Mouse (Mus musculus): Measurements from ENCODE around the gene Umps. TPM values are rescaled to one million over a fixed set of nuclear protein-coding genes. Genes with fewer than 3 reads are reported as not detected.

Gene Umps
- polyA plus RNA-seq, 1 experiment from 2014 or later: 107 TPM

- no peaks in the 10 kb centered on the region for H3K9me3 ChIP-seq (replicated peaks)
- peaks cover 71% of the 10 kb centered on the region for H3K36me3 ChIP-seq
- WGBS: 60% methylated on average over 5 of the region's 5 CpGs
- H3K4me1 ChIP-seq: peaks cover 28% of the 10 kb centered on the region
- H3K27ac ChIP-seq: no peak overlapping the region
- no peaks in the 10 kb centered on the region for H3K27me3 ChIP-seq (ENCODE audit: low read depth, poor library complexity, severe bottlenecking)
- no peak for DNase-seq (ENCODE audit: low spot score)
- no peak overlapping the region for H3K4me3 ChIP-seq
Measured at GRCm38 (mm10) chr16:33917390-33917789, 49.4 kb downstream of the Umps start.

- H3K9me3 ChIP-seq (replicated peaks): no peaks in the 10 kb centered on the region
- H3K27me3 ChIP-seq (ENCODE audit: low read depth, poor library complexity, severe bottlenecking): no peaks in the 10 kb centered on the region
- H3K27ac ChIP-seq: 0 out of 2 replicates have a peak overlapping the region, but pooled peaks have one; percentile 10
- peaks cover 21% of the 10 kb centered on the region for H3K4me1 ChIP-seq
- no peak for DNase-seq (ENCODE audit: low spot score)
- WGBS: 77% methylated on average over 12 of the region's 12 CpGs
- H3K4me3 ChIP-seq: no peak overlapping the region
- H3K36me3 ChIP-seq: peaks cover 77% of the 10 kb centered on the region
Measured at GRCm38 (mm10) chr16:33916473-33917251, 50.2 kb downstream of the Umps start.

GRCm38 (mm10) chr16:33914997-33915396 lies 51.8 kb downstream of the Umps start:
- Histone ChIP-seq H3K4me3 (no peak overlapping the region), H3K27me3 (ENCODE audit: low read depth, poor library complexity, severe bottlenecking) (no peaks in the 10 kb centered on the region), H3K36me3 (peaks cover 83% of the 10 kb centered on the region), H3K9me3 (replicated peaks) (no peaks in the 10 kb centered on the region), H3K27ac (0 out of 2 replicates have a peak overlapping the region, but pooled peaks have one; percentile 9), H3K4me1 (peaks cover 11% of the 10 kb centered on the region)
- DNase-seq (ENCODE audit: low spot score): no peak
- 90% methylated on average over 4 of the region's 4 CpGs for WGBS

- 81% methylated on average over 4 of the region's 4 CpGs for WGBS
- peaks cover 31% of the 10 kb centered on the region for H3K4me1 ChIP-seq
- no peak for DNase-seq (ENCODE audit: low spot score)
- H3K36me3 ChIP-seq: peaks cover 50% of the 10 kb centered on the region
- no peaks in the 10 kb centered on the region for H3K27me3 ChIP-seq (ENCODE audit: low read depth, poor library complexity, severe bottlenecking)
- no peaks in the 10 kb centered on the region for H3K9me3 ChIP-seq (replicated peaks)
- no peak overlapping the region for H3K27ac ChIP-seq
- H3K4me3 ChIP-seq: no peak overlapping the region
Measured at GRCm38 (mm10) chr16:33908239-33908638, 58.6 kb downstream of the Umps start.

Other genes starting within 250 kb of the Umps start
- gene Muc13, start 173.0 kb downstream of the Umps start, polyA plus RNA-seq (2016; fragmentation: Nextera tagmentation; extraction: Ambion mirVana): 0.16 and 0.21 TPM in 2 replicates
- 64.3 and 67.1 TPM in 2 replicates for gene Itgb5, start 137.4 kb downstream of the Umps start, polyA plus RNA-seq (2016; fragmentation: Nextera tagmentation; extraction: Ambion mirVana)

Data from limb, embryonic 10.5 days (tissue).